19 mouse cellular contexts compared by ENCODE assay signal in genomic region chr8:83911809-83912731, GRCm38 (mm10). TPM values are rescaled to one million over a fixed set of nuclear protein-coding genes. Genes with fewer than 3 reads are reported as not detected.
DNase-seq lines count a peak whose midpoint lies in the region; ATAC-seq and TF ChIP-seq lines count a peak whose summit lies in the region.
"Had no signal": no experiment of that assay in that cellular context is flagged by ENCODE, and none has a peak within 500 bp of the region (broad histone marks: within the 10 kb centered on the region; RNA-seq: fewer than 3 reads in every experiment).

No protein-coding gene starts in this region.

- no peaks in the 10 kb centered on the region for H3K27me3 ChIP-seq in heart, embryonic 10.5 days (ENCODE audit: insufficient read depth, poor library complexity, severe bottlenecking)
- no peaks in the 10 kb centered on the region for H3K27me3 ChIP-seq in kidney, embryonic 15.5 days
- H3K27me3 ChIP-seq in embryonic facial prominence, embryonic 10.5 days (replicated peaks; ENCODE audit: low read depth, poor library complexity, severe bottlenecking): no peaks in the 10 kb centered on the region
- H3K27me3 ChIP-seq: embryonic facial prominence, embryonic 13.5 days; midbrain, embryonic 12.5 days; neural tube, embryonic 12.5 days; Patski had no signal

- H3K9me3 ChIP-seq in heart, embryonic 10.5 days: no peaks in the 10 kb centered on the region
- H3K9me3 ChIP-seq in kidney, embryonic 15.5 days (replicated peaks): no peaks in the 10 kb centered on the region
- no peaks in the 10 kb centered on the region for H3K9me3 ChIP-seq in embryonic facial prominence, embryonic 10.5 days
- H3K9me3 ChIP-seq: embryonic facial prominence, embryonic 13.5 days; limb, embryonic 10.5 days; midbrain, embryonic 12.5 days; neural tube, embryonic 12.5 days had no signal

- H3K36me3 ChIP-seq in heart, embryonic 10.5 days: peaks cover 4% of the 10 kb centered on the region; the same call in 1 of the 2 replicates
- peaks cover 6% of the 10 kb centered on the region; the same call in 1 of the 2 replicates for H3K36me3 ChIP-seq in kidney, embryonic 15.5 days
- H3K36me3 ChIP-seq in embryonic facial prominence, embryonic 10.5 days (replicated peaks): peaks cover 40% of the 10 kb centered on the region
- H3K36me3 ChIP-seq: midbrain, embryonic 12.5 days; neural tube, embryonic 12.5 days had no signal

- intact Hi-C loops in heart, postnatal 36 days (cut with DNase I): no loop called here
- intact Hi-C loops in left cerebral cortex, adult 2 months (cut with DNase I): no loop called here

- WGBS in heart, embryonic 10.5 days: 70% methylated on average over 5 of the region's 5 CpGs
- WGBS in kidney, embryonic 15.5 days: 69% methylated on average over 5 of the region's 5 CpGs
- WGBS in embryonic facial prominence, embryonic 10.5 days: 81% methylated on average over 5 of the region's 5 CpGs

- ATAC-seq in kidney, embryonic 15.5 days (replicated peaks; ENCODE audit: low FRiP score): no peak
- no peak for ATAC-seq in megakaryocyte-erythroid progenitor cell, adult 5-6 weeks (replicated peaks; ENCODE audit: low FRiP score, low TSS enrichment, poor library complexity, severe bottlenecking)
- ATAC-seq: forebrain, embryonic 14.5 days; Patski had no signal

- no peak overlapping the region for H3K4me2 ChIP-seq in kidney, embryonic 15.5 days
- H3K4me2 ChIP-seq: embryonic facial prominence, embryonic 13.5 days; hindbrain, embryonic 14.5 days; midbrain, embryonic 12.5 days; neural tube, embryonic 12.5 days had no signal

- no peak overlapping the region for H3K4me3 ChIP-seq in heart, embryonic 10.5 days
- no peak overlapping the region for H3K4me3 ChIP-seq in kidney, embryonic 15.5 days (replicated peaks)
- no peak overlapping the region for H3K4me3 ChIP-seq in embryonic facial prominence, embryonic 10.5 days
- no peak overlapping the region for H3K4me3 ChIP-seq in left cerebral cortex, adult 2 months
- H3K4me3 ChIP-seq: embryonic facial prominence, embryonic 13.5 days; limb, embryonic 10.5 days; midbrain, embryonic 12.5 days; neural tube, embryonic 12.5 days had no signal

- H3K9ac ChIP-seq in kidney, embryonic 15.5 days: no peak overlapping the region
- H3K9ac ChIP-seq: embryonic facial prominence, embryonic 13.5 days; hindbrain, embryonic 14.5 days; midbrain, embryonic 12.5 days; neural tube, embryonic 12.5 days had no signal

- peaks cover 90% of the 10 kb centered on the region for H3K4me1 ChIP-seq in heart, embryonic 10.5 days
- H3K4me1 ChIP-seq in kidney, embryonic 15.5 days: peaks cover 61% of the 10 kb centered on the region
- peaks cover 44% of the 10 kb centered on the region for H3K4me1 ChIP-seq in embryonic facial prominence, embryonic 10.5 days

- DNase-seq in heart, embryonic 10.5 days (ENCODE audit: low spot score): no peak
- no peak for DNase-seq in heart, postnatal 36 days
- no peak for DNase-seq in kidney, postnatal 4 days
- DNase-seq in embryonic facial prominence, embryonic 10.5 days (ENCODE audit: low spot score): no peak
- DNase-seq in lung, postnatal 10 days: peak; percentile 52
- no peak for DNase-seq in left cerebral cortex, adult 2 months (ENCODE audit: extremely low spot score in 1 of 2, low spot score in 2 of 2)
- DNase-seq: adrenal gland, adult 8-10 months; cerebellum, adult 9-11 months; heart, postnatal 14 days; thymus, postnatal 36 days had no signal

- TF ChIP-seq CTCF in left cerebral cortex, adult 2 months (IDR thresholded peaks at IDR 0.05): no peak

- 0 out of 2 replicates have a peak overlapping the region, but pooled peaks have one; percentile 42 for H3K27ac ChIP-seq in heart, embryonic 10.5 days
- H3K27ac ChIP-seq in kidney, embryonic 15.5 days: peak overlapping the region; percentile 41; the same call in 1 of the 2 replicates
- 0 out of 2 replicates have a peak overlapping the region, but pooled peaks have one; percentile 21 for H3K27ac ChIP-seq in embryonic facial prominence, embryonic 10.5 days (replicated peaks)
- no peak overlapping the region for H3K27ac ChIP-seq in left cerebral cortex, adult 2 months
- H3K27ac ChIP-seq: embryonic facial prominence, embryonic 13.5 days; hindbrain, embryonic 14.5 days; limb, embryonic 10.5 days; midbrain, embryonic 12.5 days; neural tube, embryonic 12.5 days had no signal

RNA-seq across cellular contexts. Expression of gene Adgrl1, which starts 12.2 kb away (rescaled TPM):
- polyA plus RNA-seq in heart, embryonic 10.5 days (2016; fragmentation: Nextera tagmentation; extraction: Ambion mirVana): 8.5 and 12.0 TPM in 2 replicates
- total RNA-seq in heart, postnatal 36 days (2021): 10 to 100 TPM; 13.9 to 15.0 TPM
- 17.8 and 18.8 TPM in 2 replicates for polyA plus RNA-seq in kidney, embryonic 15.5 days (2015; fragmentation: Nextera tagmentation; extraction: Ambion mirVana)
- polyA plus RNA-seq in embryonic facial prominence, embryonic 10.5 days (2016; fragmentation: Nextera tagmentation; extraction: Ambion mirVana): 12.4 and 13.9 TPM in 2 replicates
- 100 to 1,000 TPM; 397 to 418 TPM for total RNA-seq in left cerebral cortex, adult 2 months (2021)
- 25.2 and 28.8 TPM in 2 replicates for total RNA-seq in megakaryocyte-erythroid progenitor cell, adult 5-6 weeks (2014; fragmentation: Nextera tagmentation)
- total RNA-seq in megakaryocyte-erythroid progenitor cell, adult 5-6 weeks (2017): 7.9 and 13.2 TPM in 2 replicates

RNA-seq across cellular contexts. Expression of gene Gm10644, which starts 42.9 kb away (rescaled TPM):
- polyA plus RNA-seq in heart, embryonic 10.5 days (2016; fragmentation: Nextera tagmentation; extraction: Ambion mirVana): 0.41 and 0.86 TPM in 2 replicates
- under 1 TPM; 0.92 to 0.95 TPM for total RNA-seq in heart, postnatal 36 days (2021)
- polyA plus RNA-seq in kidney, embryonic 15.5 days (2015; fragmentation: Nextera tagmentation; extraction: Ambion mirVana): 0.69 and 0.71 TPM in 2 replicates
- polyA plus RNA-seq in embryonic facial prominence, embryonic 10.5 days (2016; fragmentation: Nextera tagmentation; extraction: Ambion mirVana): 0.54 and 1.0 TPM in 2 replicates
- under 1 TPM; 0.44 to 0.63 TPM for total RNA-seq in left cerebral cortex, adult 2 months (2021)
- not detected in 2 replicates for total RNA-seq in megakaryocyte-erythroid progenitor cell, adult 5-6 weeks (2014; fragmentation: Nextera tagmentation)
- not detected in 2 replicates for total RNA-seq in megakaryocyte-erythroid progenitor cell, adult 5-6 weeks (2017)

RNA-seq across cellular contexts. Expression of gene Asf1b, which starts 43.2 kb away (rescaled TPM):
- 71.5 and 80.8 TPM in 2 replicates for polyA plus RNA-seq in heart, embryonic 10.5 days (2016; fragmentation: Nextera tagmentation; extraction: Ambion mirVana)
- total RNA-seq in heart, postnatal 36 days (2021): 1 to 10 TPM; 1.2 to 2.4 TPM
- polyA plus RNA-seq in kidney, embryonic 15.5 days (2015; fragmentation: Nextera tagmentation; extraction: Ambion mirVana): 60.7 and 62.2 TPM in 2 replicates
- 95.4 and 105 TPM in 2 replicates for polyA plus RNA-seq in embryonic facial prominence, embryonic 10.5 days (2016; fragmentation: Nextera tagmentation; extraction: Ambion mirVana)
- under 1 TPM; 0.35 to 0.66 TPM for total RNA-seq in left cerebral cortex, adult 2 months (2021)
- 48.9 and 64.6 TPM in 2 replicates for total RNA-seq in megakaryocyte-erythroid progenitor cell, adult 5-6 weeks (2014; fragmentation: Nextera tagmentation)
- total RNA-seq in megakaryocyte-erythroid progenitor cell, adult 5-6 weeks (2017): 18.5 and 36.5 TPM in 2 replicates

Comparison
In these comparisons a context has a peak if more than half of its experiments do, and no peak if none do; other contexts are left out.
1. RNA of gene Adgrl1, which starts 12.2 kb away (total RNA-seq): 397 to 418 TPM in left cerebral cortex, adult 2 months; 7.9 to 28.8 TPM in megakaryocyte-erythroid progenitor cell, adult 5-6 weeks and 13.9 to 15.0 TPM in heart, postnatal 36 days; every median in the first group is over 10 times any median in the second.
2. RNA of gene Asf1b, which starts 43.2 kb away (total RNA-seq): 18.5 to 64.6 TPM in megakaryocyte-erythroid progenitor cell, adult 5-6 weeks; 1.2 to 2.4 TPM in heart, postnatal 36 days and 0.35 to 0.66 TPM in left cerebral cortex, adult 2 months; every median in the first group is over 4 times any median in the second.